In genomic region chr19:43526025-43526424, GRCm38 (mm10) we compare ENCODE assay signal across 21 mouse cellular contexts.
"Had no signal": no experiment of that assay in that cellular context is flagged by ENCODE, and none has a peak within 500 bp of the region (broad histone marks: within the 10 kb centered on the region; RNA-seq: fewer than 3 reads in every experiment).

No protein-coding gene starts in this region.

- H3K27me3 ChIP-seq: limb, embryonic 13.5 days; megakaryocyte, embryonic 14.5 days; neural tube, embryonic 13.5 days; stomach, embryonic 15.5 days had no signal

- H3K9me3 ChIP-seq: limb, embryonic 10.5 days; limb, embryonic 13.5 days; lung, embryonic 15.5 days; megakaryocyte, embryonic 14.5 days; midbrain, embryonic 10.5 days; midbrain, embryonic 13.5 days; neural tube, embryonic 13.5 days; stomach, embryonic 15.5 days had no signal

- DNase-seq: kidney, adult 11 months; kidney, adult 9 months; kidney, postnatal 25 days; layer of hippocampus, adult 9-11 months; lung, adult 18-20 months; lung, postnatal 10 days; lung, postnatal 36 days; retina, postnatal 1 day; right cerebral cortex, postnatal 25 days; spleen, adult 18-20 months; thymus, postnatal 25 days had no signal

- H3K27ac ChIP-seq: limb, embryonic 10.5 days; limb, embryonic 13.5 days; liver, embryonic 14.5 days; lung, embryonic 15.5 days; midbrain, embryonic 10.5 days; midbrain, embryonic 13.5 days; neural tube, embryonic 13.5 days; stomach, embryonic 15.5 days had no signal

- H3K36me3 ChIP-seq: limb, embryonic 10.5 days; limb, embryonic 13.5 days; lung, embryonic 15.5 days; midbrain, embryonic 10.5 days; midbrain, embryonic 13.5 days; neural tube, embryonic 13.5 days; stomach, embryonic 15.5 days had no signal

- H3K9ac ChIP-seq: lung, embryonic 15.5 days; midbrain, embryonic 13.5 days; stomach, embryonic 15.5 days had no signal

- ATAC-seq: midbrain, embryonic 13.5 days; midbrain, embryonic 16.5 days had no signal

- H3K4me3 ChIP-seq: lung, embryonic 15.5 days; stomach, embryonic 15.5 days had no signal
